Mouse (Mus musculus) MEL (cell line): ENCODE data around the gene Abcb1a. TPM values are rescaled to one million over a fixed set of nuclear protein-coding genes. Genes with fewer than 3 reads are reported as not detected.

Experiments
- DNase-seq: peaks from one replicate; pipeline ENCODE4 v3.0.0; 2011; ENCODE audit warnings: low read depth, low spot score
- H3K27ac ChIP-seq: 2 replicates; pipeline ENCODE4 v1.5.1; 2012; ENCODE audit warnings: low read depth, mild to moderate bottlenecking, control low read depth, low read length, moderate library complexity; ENCODE audit not compliant: control insufficient read depth
- H3K27me3 ChIP-seq, 2 experiments: fragments of 150-350 bp in 1 of 2; sonication (generic) in 1 of 2; 2 replicates each; pipeline ENCODE4 v1.6.1; 2012; ENCODE audit warnings: low read length in 2 of 2, mild to moderate bottlenecking in 2 of 2, improper control_type of control experiment in 1 of 2, moderate library complexity in 1 of 2; ENCODE audit not compliant: insufficient read depth in 2 of 2, control insufficient read depth in 1 of 2
- H3K36me3 ChIP-seq, 2 experiments: 2 replicates each; pipeline ENCODE4 v1.6.1; 2012 to 2014; ENCODE audit warnings: low read length in 2 of 2, improper control_type of control experiment in 1 of 2, inconsistent platforms in 1 of 2, mild to moderate bottlenecking in 1 of 2; ENCODE audit not compliant: insufficient read depth in 2 of 2, control insufficient read depth in 1 of 2
- H3K4me1 ChIP-seq, 2 experiments: fragments of 150-350 bp in 1 of 2; sonication (generic) in 1 of 2; 2 replicates each; pipeline ENCODE4 v1.6.1; 2012; ENCODE audit warnings: low read length in 2 of 2, improper control_type of control experiment in 1 of 2, mild to moderate bottlenecking in 1 of 2; ENCODE audit not compliant: insufficient read depth in 2 of 2, control insufficient read depth in 1 of 2
- H3K4me3 ChIP-seq, 2 experiments: fragments of 150-350 bp in 1 of 2; sonication (generic) in 1 of 2; 2 replicates each; pipeline ENCODE4 v1.5.1; 2012; ENCODE audit warnings: low read depth in 2 of 2, low read length in 2 of 2, mild to moderate bottlenecking in 2 of 2, moderate library complexity in 2 of 2, control low read depth in 1 of 2, improper control_type of control experiment in 1 of 2; ENCODE audit not compliant: control insufficient read depth in 1 of 2, insufficient read depth in 1 of 2
- H3K79me2 ChIP-seq: 2 replicates; pipeline ENCODE4 v1.6.1; 2012; ENCODE audit warnings: mild to moderate bottlenecking, low read length, moderate library complexity; ENCODE audit not compliant: control insufficient read depth, poor library complexity, insufficient read depth
- H3K9ac ChIP-seq: 2 replicates; pipeline ENCODE4 v1.6.1; 2012; ENCODE audit warnings: low read depth, mild to moderate bottlenecking, control low read depth, low read length, moderate library complexity; ENCODE audit not compliant: control insufficient read depth, poor library complexity, severe bottlenecking
- H3K9me3 ChIP-seq: fragments of 150-350 bp; sonication (generic); replicated peaks from 2 replicates; pipeline ENCODE4 v1.6.1; 2012; ENCODE audit warnings: mild to moderate bottlenecking, low read length, improper control_type of control experiment, moderate library complexity; ENCODE audit not compliant: insufficient read depth
- BHLHE40 ChIP-seq: IDR thresholded peaks from 2 replicates; pipeline ENCODE4 v1.6.1; 2012; ENCODE audit warnings: low read depth, mild to moderate bottlenecking, inconsistent platforms, low read length, improper control_type of control experiment, borderline replicate concordance
- CHD2 ChIP-seq: IDR thresholded peaks from 2 replicates; pipeline ENCODE4 v1.6.1; 2011; ENCODE audit warnings: low read length, improper control_type of control experiment
- CTCF ChIP-seq, 3 experiments: IDR thresholded peaks in 2 of 3; conservative IDR thresholded peaks in 1 of 3; 2 replicates each; pipeline ENCODE4 v1.5.1; 2011 to 2012; ENCODE audit warnings: low read length in 3 of 3, low read depth in 2 of 3, mild to moderate bottlenecking in 2 of 3, improper control_type of control experiment in 1 of 3, inconsistent platforms in 1 of 3, mixed read lengths in 1 of 3, moderate library complexity in 1 of 3; ENCODE audit not compliant: control insufficient read depth in 1 of 3, insufficient read depth in 1 of 3, poor library complexity in 1 of 3, severe bottlenecking in 1 of 3
- E2F4 ChIP-seq: IDR thresholded peaks from 2 replicates; pipeline ENCODE4 v1.6.1; 2011; ENCODE audit warnings: low read depth, low read length, improper control_type of control experiment, borderline replicate concordance
- EP300 ChIP-seq, 2 experiments: IDR thresholded peaks; 2 replicates each; pipeline ENCODE4 v1.6.1; 2011; ENCODE audit warnings: improper control_type of control experiment in 2 of 2, low read length in 2 of 2, low read depth in 1 of 2, mild to moderate bottlenecking in 1 of 2
- ETS1 ChIP-seq: IDR thresholded peaks from 2 replicates; pipeline ENCODE4 v1.6.1; 2012; ENCODE audit warnings: low read depth, mild to moderate bottlenecking, inconsistent platforms, low read length, improper control_type of control experiment, moderate library complexity
- GABPA ChIP-seq: IDR thresholded peaks from 2 replicates; pipeline ENCODE4 v1.6.1; 2012; ENCODE audit warnings: low read depth, mild to moderate bottlenecking, inconsistent platforms, low read length, improper control_type of control experiment, moderate library complexity
- GATA1 ChIP-seq: IDR thresholded peaks from 2 replicates; pipeline ENCODE4 v1.6.1; 2011; ENCODE audit warnings: low read depth, low read length, improper control_type of control experiment
- HCFC1 ChIP-seq: IDR thresholded peaks from 2 replicates; pipeline ENCODE4 v1.6.1; 2012; ENCODE audit warnings: low read depth, mild to moderate bottlenecking, inconsistent platforms, low read length, improper control_type of control experiment, moderate library complexity
- JUND ChIP-seq: IDR thresholded peaks from 2 replicates; pipeline ENCODE4 v1.6.1; 2011; ENCODE audit warnings: low read depth, mild to moderate bottlenecking, improper control_type of control experiment, low read length
- KAT2A ChIP-seq: conservative IDR thresholded peaks from 2 replicates; pipeline ENCODE4 v1.6.1; 2012; ENCODE audit warnings: low read depth, low read length, improper control_type of control experiment, inconsistent platforms
- MAFK ChIP-seq: IDR thresholded peaks from 2 replicates; pipeline ENCODE4 v1.6.1; 2011; ENCODE audit warnings: low read depth, mild to moderate bottlenecking, low read length, improper control_type of control experiment, borderline replicate concordance
- MEF2A ChIP-seq: IDR thresholded peaks from 2 replicates; pipeline ENCODE4 v1.6.1; 2014; ENCODE audit warnings: low read depth, mild to moderate bottlenecking, inconsistent platforms, low read length, improper control_type of control experiment; ENCODE audit not compliant: poor library complexity, insufficient replicate concordance, severe bottlenecking; ENCODE audit errors: extremely low read depth
- MXI1 ChIP-seq: IDR thresholded peaks from 2 replicates; pipeline ENCODE4 v1.6.1; 2011; ENCODE audit warnings: mild to moderate bottlenecking, low read depth, low read length, improper control_type of control experiment
- MYC ChIP-seq: IDR thresholded peaks from 2 replicates; pipeline ENCODE4 v1.6.1; 2011; ENCODE audit warnings: low read depth, mild to moderate bottlenecking, low read length, improper control_type of control experiment, moderate library complexity
- NELFE ChIP-seq: IDR thresholded peaks from 2 replicates; pipeline ENCODE4 v1.6.1; 2011; ENCODE audit warnings: low read depth, low read length, improper control_type of control experiment
- NRF1 ChIP-seq: IDR thresholded peaks from 2 replicates; pipeline ENCODE4 v1.6.1; 2014; ENCODE audit warnings: low read depth, mild to moderate bottlenecking, inconsistent platforms, low read length, improper control_type of control experiment, moderate library complexity; ENCODE audit not compliant: poor library complexity, insufficient read depth, severe bottlenecking
- POLR2AphosphoS2 ChIP-seq: IDR thresholded peaks from 2 replicates; pipeline ENCODE4 v1.6.1; 2011; ENCODE audit warnings: low read length, improper control_type of control experiment
- POLR2AphosphoS5 ChIP-seq: IDR thresholded peaks from 2 replicates; pipeline ENCODE4 v1.6.1; 2012; ENCODE audit warnings: low read depth, borderline replicate concordance, mild to moderate bottlenecking, inconsistent platforms, low read length, moderate library complexity, mixed read lengths
- RAD21 ChIP-seq: IDR thresholded peaks from 2 replicates; pipeline ENCODE4 v1.6.1; 2011; ENCODE audit warnings: mild to moderate bottlenecking, low read depth, low read length, improper control_type of control experiment
- RCOR1 ChIP-seq: IDR thresholded peaks from 2 replicates; pipeline ENCODE4 v1.6.1; 2012; ENCODE audit warnings: low read depth, mild to moderate bottlenecking, inconsistent platforms, low read length, improper control_type of control experiment
- SIN3A ChIP-seq: IDR thresholded peaks from 2 replicates; pipeline ENCODE4 v1.6.1; 2012; ENCODE audit warnings: low read length, improper control_type of control experiment, inconsistent platforms
- SMC3 ChIP-seq: IDR thresholded peaks from 2 replicates; pipeline ENCODE4 v1.6.1; 2011; ENCODE audit warnings: low read depth, low read length, improper control_type of control experiment
- TAL1 ChIP-seq: IDR thresholded peaks from 2 replicates; pipeline ENCODE4 v1.6.1; 2012; ENCODE audit warnings: mild to moderate bottlenecking, inconsistent platforms, low read length, moderate library complexity, mixed read lengths
- TBP ChIP-seq: IDR thresholded peaks from 2 replicates; pipeline ENCODE4 v1.8.0; 2011; ENCODE audit warnings: low read depth, low read length, improper control_type of control experiment
- TCF12 ChIP-seq: IDR thresholded peaks from 2 replicates; pipeline ENCODE4 v1.6.1; 2014; ENCODE audit warnings: low read depth, mild to moderate bottlenecking, inconsistent platforms, low read length, improper control_type of control experiment, moderate library complexity
- USF2 ChIP-seq, 2 experiments: IDR thresholded peaks; 2 replicates each; pipeline ENCODE4 v1.6.1; 2011 to 2012; ENCODE audit warnings: improper control_type of control experiment in 2 of 2, low read length in 2 of 2, borderline replicate concordance in 1 of 2, inconsistent platforms in 1 of 2, low read depth in 1 of 2, mild to moderate bottlenecking in 1 of 2; ENCODE audit not compliant: insufficient read depth in 1 of 2
- ZKSCAN1 ChIP-seq: IDR thresholded peaks from 2 replicates; pipeline ENCODE4 v1.6.1; 2012; ENCODE audit warnings: low read depth, mild to moderate bottlenecking, inconsistent platforms, low read length, improper control_type of control experiment, moderate library complexity
- ZNF384 ChIP-seq: IDR thresholded peaks from 2 replicates; pipeline ENCODE4 v1.6.1; 2012; ENCODE audit warnings: low read depth, mild to moderate bottlenecking, inconsistent platforms, low read length, improper control_type of control experiment
- polyA plus RNA-seq, 2 experiments: library from polyadenylated mRNA; stranded (reverse) in 1 of 2; unstranded in 1 of 2; fragments of >175 nt in 1 of 2; fragments of >200 nt in 1 of 2; gene quantifications; 2 replicates each; pipeline versions ENCODE4 v1.2.1 to v1.2.4; 2012; ENCODE audit warnings: low replicate concordance in 2 of 2, low read depth in 1 of 2; ENCODE audit not compliant: insufficient read length in 2 of 2, insufficient read depth in 1 of 2, missing spikeins in 1 of 2
- total RNA-seq: library from RNA; depleted of rRNA; stranded (reverse); fragments of 300-350 nt; gene quantifications from 2 replicates; pipeline ENCODE4 v1.2.3, GENCODE M21; 2012

The Abcb1a gene
- total and polyA plus RNA-seq, 3 experiments, result not detected

DNA sequence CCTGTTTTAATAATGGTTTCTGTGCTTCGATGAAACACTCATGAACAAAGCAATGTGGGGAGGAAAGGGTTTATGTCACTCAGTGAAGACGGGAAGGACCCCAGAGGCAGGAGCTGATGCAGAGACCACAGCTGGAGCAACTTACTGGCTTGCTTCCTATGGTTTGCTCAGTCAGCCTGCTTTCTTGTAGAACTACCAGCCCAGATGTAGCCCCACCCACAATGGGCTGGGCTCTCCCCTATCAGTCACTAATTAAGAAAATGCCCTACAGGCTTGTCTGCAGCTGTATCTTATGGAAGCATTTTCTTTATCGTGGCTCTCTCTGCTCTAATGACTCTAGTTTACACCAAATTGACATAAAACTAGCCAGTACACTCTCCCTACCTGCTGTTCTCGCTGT is 67.9 kb downstream of the Abcb1a start:
- no peak overlapping the region for H3K4me3 ChIP-seq
- H3K27me3 ChIP-seq, result no peaks in the 10 kb centered on the region
- no peaks in the 10 kb centered on the region for H3K79me2 ChIP-seq
- no peaks in the 10 kb centered on the region for H3K4me1 ChIP-seq
- no peaks in the 10 kb centered on the region for H3K36me3 ChIP-seq
- H3K9me3 ChIP-seq, result no peaks in the 10 kb centered on the region
- DNase-seq, result peak; percentile 8
- H3K9ac ChIP-seq, result no peak overlapping the region
- no peak overlapping the region for H3K27ac ChIP-seq
- TF ChIP-seq POLR2AphosphoS2 (no peak), NELFE (no peak), SIN3A (no peak), HCFC1 (no peak), E2F4 (no peak), MAFK (no peak), TBP (no peak), TAL1 (no peak), POLR2AphosphoS5 (no peak), CHD2 (no peak), BHLHE40 (no peak), ZNF384 (no peak), GABPA (no peak), JUND (no peak), ZKSCAN1 (no peak), MYC (no peak), RCOR1 (no peak), EP300 (IDR thresholded peaks at IDR 0.05; ENCODE audit: low read depth in 1 of 2, low read length in 2 of 2) (no peak)
- TF ChIP-seq, all 39 proteins: peak for 0

DNA sequence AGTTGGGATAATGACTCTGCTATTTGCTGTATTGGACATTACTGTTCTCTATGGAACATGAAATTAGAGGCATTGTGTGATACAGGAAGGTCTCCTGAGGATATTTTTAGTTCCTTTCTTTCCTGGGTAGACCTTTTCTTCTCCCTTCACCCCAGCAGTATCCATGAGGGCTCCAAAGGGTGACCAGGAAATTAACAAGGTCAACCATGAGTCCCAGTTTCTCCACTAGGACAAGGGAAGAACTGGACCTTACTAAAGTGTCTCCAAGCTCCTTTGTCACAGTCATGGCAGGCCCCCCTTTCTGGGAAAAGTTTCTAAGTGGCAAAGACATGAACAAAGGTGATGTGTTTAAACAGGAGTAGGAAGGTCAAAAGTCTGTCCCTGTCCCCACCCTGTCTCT is 72.8 kb downstream of the Abcb1a start:
- Histone ChIP-seq H3K27me3 (no peaks in the 10 kb centered on the region), H3K9me3 (no peaks in the 10 kb centered on the region), H3K79me2 (no peaks in the 10 kb centered on the region), H3K4me3 (no peak overlapping the region), H3K4me1 (no peaks in the 10 kb centered on the region), H3K9ac (no peak overlapping the region), H3K36me3 (no peaks in the 10 kb centered on the region), H3K27ac (no peak overlapping the region)
- TF ChIP-seq GATA1 (no peak), MAFK (no peak), ZKSCAN1 (no peak), JUND (no peak), MXI1 (no peak), MEF2A (no peak), NRF1 (no peak), KAT2A (no peak), ZNF384 (no peak), BHLHE40 (no peak), HCFC1 (no peak), CTCF (IDR thresholded peaks at IDR 0.05 in 2 of 3, conservative IDR thresholded peaks at IDR 0.05 in 1 of 3; ENCODE audit: control insufficient read depth in 1 of 3, insufficient read depth in 1 of 3, low read depth in 2 of 3, low read length in 3 of 3, poor library complexity in 1 of 3, severe bottlenecking in 1 of 3) (no peak), EP300 (IDR thresholded peaks at IDR 0.05; ENCODE audit: low read depth in 1 of 2, low read length in 2 of 2) (no peak), TCF12 (no peak), NELFE (no peak), RCOR1 (no peak), SMC3 (no peak), USF2 (IDR thresholded peaks at IDR 0.05; ENCODE audit: borderline replicate concordance in 1 of 2, insufficient read depth in 1 of 2, low read depth in 1 of 2, low read length in 2 of 2) (no peak), ETS1 (no peak), RAD21 (no peak)
- no peak for DNase-seq
